Mouse (Mus musculus) layer of hippocampus, adult 18-20 months (tissue): Measurements from ENCODE around the gene Kremen1. TPM values are rescaled to one million over a fixed set of nuclear protein-coding genes. Genes with fewer than 3 reads are reported as not detected.

Experiments used
- total RNA-seq, 2 experiments: library from RNA; stranded (reverse); gene quantifications; 2 replicates each; pipeline ENCODE4 v1.2.3; 2021

Kremen1 gene
- total RNA-seq, 2 experiments from 2014 or later = 12.9 to 15.5 TPM

Other genes starting within 250 kb of the Kremen1 start
- 100 to 1,000 TPM in 1 of 2 experiments, 10 to 100 TPM in 1; 88.1 to 109 TPM for gene Rasl10a, start 203.4 kb downstream of the Kremen1 start, total RNA-seq
- 100 to 1,000 TPM in 1 of 2 experiments, 10 to 100 TPM in 1; 96.6 to 106 TPM for gene Gas2l1, start 196.2 kb downstream of the Kremen1 start, total RNA-seq
- 10 to 100 TPM; 20.8 to 21.8 TPM for gene Rhbdd3, start 162.6 kb downstream of the Kremen1 start, total RNA-seq
- 100 to 1,000 TPM; 299 to 320 TPM for gene Ewsr1, start 162.3 kb downstream of the Kremen1 start, total RNA-seq
- 1 to 10 TPM; 3.3 to 3.7 TPM for gene Emid1, start 109.3 kb downstream of the Kremen1 start, total RNA-seq
- gene Znrf3, start 183.3 kb upstream of the Kremen1 start, total RNA-seq = 10 to 100 TPM; 19.7 to 20.5 TPM